Mouse (Mus musculus): ENCODE measurements at regions not wholly inside any gene's neighbourhood (a gene's known extent, or its start where the extent isn't known, plus 50 kb on each side); places are given as distances from the start of the nearest gene placed in this dataset.

DNA sequence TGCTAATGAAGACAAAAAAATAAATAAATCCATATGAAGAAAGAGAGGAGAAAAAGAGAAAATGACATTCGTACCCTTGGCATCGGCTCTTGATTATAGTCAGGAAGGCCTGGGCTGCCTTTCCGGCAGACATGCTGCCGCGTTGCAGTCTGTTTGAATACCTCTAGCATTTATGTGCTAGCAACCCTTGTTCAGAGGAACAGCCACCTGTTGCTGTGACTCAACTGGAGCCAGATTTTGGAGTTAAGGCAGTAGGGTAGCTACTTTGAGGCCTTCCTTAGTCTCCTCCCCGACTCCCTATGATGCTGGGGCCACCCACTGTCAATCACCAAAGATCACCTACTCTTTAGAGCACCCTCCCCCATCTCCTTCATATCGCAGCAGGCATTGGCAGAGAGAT, 148.5 kb upstream of the Cops8 start:
- DNase-seq (ENCODE audit: low spot score in 2 of 2), result no peak

DNA sequence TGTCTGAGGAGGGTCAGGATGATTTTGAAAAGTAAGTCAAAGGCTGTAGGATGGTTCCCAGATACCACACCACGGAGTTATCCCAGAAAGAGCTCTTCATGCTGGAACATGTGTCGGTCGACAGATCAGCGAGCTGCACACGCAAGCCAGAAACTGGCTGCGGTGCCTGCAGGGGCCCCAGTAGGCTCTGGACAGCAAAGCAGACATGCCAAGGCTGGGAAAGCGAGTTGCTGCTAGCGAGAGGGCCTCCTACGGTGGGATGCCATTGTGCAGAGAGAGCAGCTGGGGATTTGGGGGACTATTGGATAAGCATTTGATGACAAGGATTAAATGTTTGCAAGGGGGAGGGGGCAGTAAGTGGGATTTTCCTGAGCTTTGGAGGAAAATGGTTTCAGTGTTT, 145.4 kb upstream of the Cops8 start:
- DNase-seq (ENCODE audit: low spot score in 2 of 2), result no peak

DNA sequence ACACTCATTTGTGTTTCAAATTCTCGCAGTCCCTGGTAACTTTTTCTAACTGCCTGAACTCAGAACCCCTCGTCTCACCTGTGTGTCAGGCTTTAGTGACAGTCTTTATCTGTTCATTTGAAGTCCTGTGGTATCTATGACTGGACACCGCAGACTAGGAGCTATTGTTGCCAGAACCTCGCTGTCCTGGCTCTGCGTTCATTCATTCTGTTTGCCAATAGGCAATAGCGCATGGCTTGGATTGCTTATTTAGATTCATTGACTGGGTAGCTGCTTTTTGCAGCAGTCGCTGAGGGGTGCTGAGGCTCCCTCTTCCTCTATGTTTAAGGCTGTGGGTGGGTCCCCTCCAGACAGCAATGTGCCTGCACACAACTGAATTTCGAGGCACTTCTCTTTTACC, 144.6 kb upstream of the Cops8 start:
- DNase-seq (ENCODE audit: low spot score in 2 of 2), result no peak

DNA sequence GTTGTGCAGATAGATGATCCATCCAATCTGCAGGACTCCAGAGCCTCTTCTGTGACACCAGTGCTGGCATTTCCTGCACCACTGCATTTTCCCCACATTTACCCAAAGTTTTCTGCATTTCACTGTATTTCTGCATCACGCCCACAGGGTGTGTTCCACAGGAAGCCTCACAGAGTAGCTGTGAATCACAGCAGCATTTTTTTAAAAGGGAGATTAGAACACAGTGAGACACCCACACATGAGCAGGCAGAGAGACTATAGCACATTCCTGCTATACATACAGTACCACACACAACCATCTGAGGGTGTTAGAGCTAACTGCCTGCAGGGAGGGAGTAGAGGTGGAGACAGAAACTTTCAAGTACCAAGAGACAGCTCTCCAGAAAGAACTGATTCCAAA, 141.1 kb upstream of the Cops8 start:
- no peak for DNase-seq (ENCODE audit: low spot score in 2 of 2)

DNA sequence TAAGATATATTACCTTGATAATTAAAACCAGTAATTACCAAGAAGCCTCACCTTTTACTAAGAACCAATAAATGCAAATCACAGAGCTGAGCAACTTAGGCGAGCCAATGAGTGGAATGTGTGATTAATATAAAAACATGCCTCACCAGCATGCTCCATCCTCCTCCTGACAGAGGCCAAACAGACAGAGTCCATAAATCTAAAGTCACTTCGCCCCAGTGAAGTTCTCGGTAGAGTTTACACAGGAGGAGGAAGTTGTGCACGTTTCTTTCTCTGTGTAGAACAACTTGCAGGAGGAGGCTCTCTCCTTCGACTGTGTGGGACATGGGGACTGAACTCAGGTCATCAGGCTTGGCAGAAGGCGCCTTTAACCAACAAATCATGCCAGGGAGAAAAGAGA, 139.5 kb upstream of the Cops8 start:
- no peak for DNase-seq (ENCODE audit: low spot score in 2 of 2)

DNA sequence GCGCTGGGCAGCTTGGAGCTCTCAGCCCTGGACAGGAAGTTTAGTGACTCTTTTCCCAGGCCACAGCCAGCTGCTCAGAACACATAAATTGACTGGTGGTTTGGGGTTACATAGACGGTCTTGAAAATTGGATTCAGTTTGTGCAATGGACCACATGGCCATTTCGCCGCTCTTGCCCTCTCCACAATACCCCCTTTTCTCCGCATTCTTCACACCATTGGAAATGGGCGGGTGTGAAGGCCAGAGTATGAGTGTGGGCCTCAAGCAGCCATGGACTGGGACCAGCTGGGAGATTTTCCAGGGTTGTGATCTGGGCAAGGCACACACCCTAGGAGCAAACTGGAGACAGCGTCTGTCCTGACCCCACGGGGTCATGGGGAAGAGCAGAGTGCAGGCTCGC, 135.1 kb upstream of the Cops8 start:
- DNase-seq (ENCODE audit: low spot score in 2 of 2), result no peak

DNA sequence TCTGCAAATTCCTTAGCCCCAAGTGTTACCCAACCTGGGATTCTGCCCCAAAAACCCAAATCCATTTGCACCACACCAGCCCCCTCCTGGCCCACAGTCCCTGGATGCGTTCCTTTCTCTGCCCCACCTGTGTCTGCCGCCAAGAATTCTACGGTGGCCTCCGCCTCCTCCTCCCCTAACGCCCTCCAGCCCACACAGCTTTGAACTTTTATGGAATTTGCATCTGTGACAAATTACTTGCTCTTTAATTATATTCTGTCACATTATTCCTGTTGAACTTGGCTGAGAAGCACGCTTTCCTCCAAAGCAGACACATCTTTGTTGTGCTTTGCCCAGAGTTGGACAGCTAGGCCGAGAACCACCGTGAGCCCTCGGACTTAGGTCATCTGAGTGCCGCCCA, 131.8 kb upstream of the Cops8 start:
- DNase-seq (ENCODE audit: low spot score in 2 of 2), result no peak

DNA sequence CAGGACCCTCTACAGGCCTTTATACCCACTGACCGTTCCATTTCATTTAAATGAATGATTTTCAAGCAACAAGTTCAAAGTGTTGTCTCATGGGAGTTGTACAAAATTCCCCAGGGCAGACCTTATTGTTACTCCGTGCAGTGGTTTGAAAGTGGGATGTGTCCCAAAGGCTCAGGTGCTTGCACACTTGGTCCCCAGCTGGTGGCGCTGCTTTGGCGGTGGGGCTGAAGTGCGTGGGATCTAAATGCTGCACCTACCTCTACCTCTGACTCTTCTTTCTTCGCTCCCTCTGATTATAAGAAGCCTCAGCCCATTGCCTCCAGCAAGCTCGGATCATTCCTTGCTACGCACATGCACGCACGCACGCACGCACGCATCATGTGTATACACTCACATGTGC, 131.0 kb upstream of the Cops8 start:
- no peak for DNase-seq (ENCODE audit: low spot score in 2 of 2)

DNA sequence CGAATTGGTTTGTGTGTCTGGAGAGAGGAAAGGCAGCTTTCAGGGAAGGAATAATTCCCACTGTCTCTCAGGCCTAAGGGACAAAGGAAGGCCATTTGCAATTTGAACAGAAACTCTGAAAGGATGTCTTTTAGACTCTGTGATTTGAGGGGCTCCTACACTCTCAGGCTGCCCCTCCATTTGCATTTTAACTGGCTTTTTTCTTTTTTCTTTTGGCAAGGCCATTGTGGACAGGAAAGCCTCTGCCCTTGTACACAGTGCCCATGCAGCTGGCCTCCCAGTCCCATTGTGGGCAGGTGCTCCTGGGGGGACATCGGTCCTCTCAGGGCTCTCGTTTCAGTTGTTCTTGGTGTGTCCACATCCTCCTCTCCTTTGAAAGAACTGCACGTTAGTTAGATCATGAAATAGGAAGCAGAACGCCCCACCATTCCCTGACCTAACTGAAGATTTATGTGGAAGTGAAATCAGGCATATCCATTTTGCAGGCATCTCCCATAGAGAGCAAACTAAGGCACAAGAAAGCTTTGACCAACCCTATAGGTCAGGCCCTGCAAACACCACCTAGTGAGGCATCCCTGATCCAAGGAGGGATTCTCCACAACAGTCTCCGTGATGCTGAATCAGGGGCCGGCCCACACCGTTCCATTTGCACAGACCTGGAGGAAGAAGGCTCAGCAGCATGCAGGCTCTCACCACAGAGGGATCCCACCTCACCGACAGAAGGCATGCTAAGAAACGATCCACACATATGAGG, 127.5 kb upstream of the Cops8 start:
- DNase-seq (ENCODE audit: low spot score in 2 of 2), result no peak

DNA sequence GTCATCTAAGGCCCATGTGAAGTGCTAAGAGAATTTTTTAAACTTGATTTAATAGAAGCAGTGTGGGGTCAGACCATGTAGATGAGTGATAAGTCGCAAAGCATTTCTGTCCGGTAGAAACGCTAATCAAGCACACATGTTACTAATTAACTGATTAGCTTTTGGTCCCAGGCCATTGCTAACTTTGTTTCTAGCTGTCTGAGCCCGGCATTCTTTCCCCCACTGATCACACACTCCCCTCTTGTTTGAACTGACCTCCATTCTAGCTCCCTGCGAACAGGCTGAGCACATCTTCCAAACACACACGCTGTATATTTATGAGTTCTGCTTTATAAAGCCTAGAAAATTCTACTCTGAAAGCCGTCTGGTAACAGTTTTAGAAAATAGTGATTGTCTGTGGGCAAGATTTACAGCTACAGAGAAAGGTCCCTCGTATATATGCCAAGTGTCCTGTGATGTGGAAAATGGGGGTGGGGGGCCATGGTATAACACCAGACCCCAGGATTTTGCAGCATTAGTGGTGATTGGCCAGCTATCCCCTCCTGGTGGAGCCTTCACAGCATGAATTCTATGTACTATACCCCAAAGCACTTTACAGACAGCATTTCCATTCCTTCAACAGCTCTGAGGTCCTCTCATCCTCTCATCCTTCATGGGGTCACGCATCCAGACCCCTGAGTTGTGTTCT, 126.1 kb upstream of the Cops8 start:
- DNase-seq (ENCODE audit: low spot score in 2 of 2), result no peak

DNA sequence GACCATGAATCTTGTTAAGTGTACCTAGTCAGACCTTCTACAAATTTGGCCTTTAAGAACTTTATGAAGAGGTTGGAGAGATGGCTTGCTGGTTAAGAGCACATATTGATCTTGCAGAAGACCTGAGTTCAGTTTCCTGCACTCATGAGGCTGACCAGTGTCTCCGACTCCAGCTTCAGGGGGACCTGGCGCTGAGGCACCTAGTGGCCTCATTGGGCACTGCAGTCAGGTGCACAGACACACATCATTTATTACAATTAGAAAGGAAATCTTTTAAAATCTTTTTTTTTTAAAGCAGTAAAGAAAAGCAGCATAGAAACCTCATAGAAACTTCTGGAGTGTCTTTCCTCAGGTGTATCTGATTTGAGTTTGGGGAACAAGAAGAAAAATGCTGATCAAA, 123.9 kb upstream of the Cops8 start:
- DNase-seq (ENCODE audit: low spot score in 2 of 2), result no peak

DNA sequence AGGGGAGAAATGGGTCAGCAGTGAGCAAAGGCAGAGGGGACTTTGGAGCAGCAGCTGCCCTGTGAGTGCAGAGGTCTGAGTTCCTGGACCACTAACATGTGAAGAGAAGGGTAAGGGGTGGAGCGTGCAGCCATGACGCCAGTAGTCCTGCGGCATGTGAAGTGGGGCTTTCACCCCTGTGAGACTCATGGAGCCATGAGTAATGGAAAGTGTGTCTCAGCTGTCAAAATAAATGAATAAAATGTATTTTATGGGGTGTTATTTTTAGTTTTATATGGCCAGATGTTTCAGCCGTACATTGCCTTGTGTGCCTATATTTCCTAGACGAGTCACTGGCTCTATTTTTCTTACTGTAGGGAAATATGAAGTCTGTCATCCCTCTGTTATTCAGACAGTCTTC, 121.5 kb upstream of the Cops8 start:
- no peak for DNase-seq (ENCODE audit: low spot score in 2 of 2)

DNA sequence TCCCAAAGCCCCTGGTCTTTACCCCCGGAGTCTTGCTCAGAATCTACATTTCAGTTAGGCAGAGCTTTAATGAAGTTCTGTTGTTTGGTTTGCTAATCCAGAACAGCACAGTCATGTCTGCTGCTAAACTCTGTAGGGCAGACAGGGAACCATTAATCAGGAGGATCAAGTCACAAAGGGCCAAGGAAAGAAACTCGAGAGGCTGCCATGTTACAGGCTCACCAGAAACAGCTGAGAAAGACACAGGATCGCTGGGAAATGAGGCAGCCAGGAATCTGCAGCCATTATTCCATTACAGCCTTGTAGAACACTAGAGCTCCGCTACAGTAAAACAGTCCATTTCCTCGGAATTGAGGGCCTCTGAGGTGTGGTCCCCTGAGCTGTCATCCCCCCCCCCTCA, 121.1 kb upstream of the Cops8 start:
- DNase-seq (ENCODE audit: low spot score in 2 of 2), result no peak

DNA sequence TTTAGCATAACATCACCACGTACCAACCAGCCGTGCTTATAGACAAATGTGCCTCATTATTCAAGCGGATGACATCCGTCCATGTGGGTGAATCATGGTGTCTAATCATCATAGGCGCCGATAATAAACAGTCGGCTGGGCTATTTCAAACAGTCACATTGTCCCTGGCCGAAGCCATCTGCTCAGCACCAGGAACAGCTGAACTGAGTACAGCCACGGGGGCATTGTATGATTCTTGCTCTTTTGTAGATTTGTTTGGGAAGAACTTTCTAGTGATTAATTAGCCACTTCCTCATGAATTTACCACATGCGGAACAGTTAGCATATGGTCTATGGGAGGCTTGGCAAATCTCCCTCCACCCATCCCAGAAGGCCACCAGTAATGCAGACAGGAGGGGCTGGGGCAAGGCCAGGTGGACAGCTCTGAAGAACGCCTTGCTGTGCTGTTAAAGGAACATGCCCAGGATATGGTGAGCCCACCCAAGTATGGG, 116.4 kb upstream of the Cops8 start:
- DNase-seq (ENCODE audit: low spot score in 2 of 2), result peak; percentile 36 to 38

DNA sequence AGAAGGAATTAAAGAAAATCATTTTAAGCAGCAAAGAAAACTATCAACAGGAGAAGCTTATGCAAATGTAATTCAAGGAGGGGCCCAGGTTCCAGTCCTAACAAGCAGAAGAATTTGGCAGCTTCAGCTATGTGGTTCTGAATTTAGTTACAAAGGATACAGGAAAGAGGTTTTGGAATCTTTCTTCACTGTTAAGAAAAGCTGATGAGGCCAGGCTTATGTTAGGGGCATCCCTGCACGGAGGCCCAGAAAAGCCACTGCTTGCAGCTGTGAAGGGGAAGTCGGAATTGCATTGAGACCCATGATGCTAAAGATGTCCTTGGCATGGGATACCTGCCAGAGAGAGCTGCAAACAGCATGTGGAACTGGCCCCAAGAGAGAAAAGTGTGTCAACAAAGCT, 114.9 kb upstream of the Cops8 start:
- no peak for DNase-seq (ENCODE audit: low spot score in 2 of 2)

DNA sequence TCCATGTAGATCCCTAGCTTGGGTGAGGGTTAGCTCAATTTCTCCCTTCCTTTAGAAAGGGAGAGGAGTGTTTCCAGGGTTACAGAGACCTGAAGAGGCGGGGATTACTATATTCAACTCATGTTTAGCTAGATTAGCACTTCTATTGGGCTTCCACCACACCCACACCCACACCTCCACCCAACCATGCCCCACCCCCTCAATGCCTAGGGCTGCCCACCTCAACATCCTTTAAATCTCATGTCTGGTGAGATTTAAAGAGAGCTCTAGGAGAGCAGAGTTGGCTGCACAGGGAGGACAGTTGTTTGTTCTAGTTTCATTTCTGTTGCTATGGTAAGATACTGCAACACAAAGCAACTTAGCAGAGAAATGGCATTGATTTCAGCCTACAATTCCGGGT, 113.8 kb upstream of the Cops8 start:
- DNase-seq (ENCODE audit: low spot score in 2 of 2), result peak in 1 of 2 experiments; percentile 47

DNA sequence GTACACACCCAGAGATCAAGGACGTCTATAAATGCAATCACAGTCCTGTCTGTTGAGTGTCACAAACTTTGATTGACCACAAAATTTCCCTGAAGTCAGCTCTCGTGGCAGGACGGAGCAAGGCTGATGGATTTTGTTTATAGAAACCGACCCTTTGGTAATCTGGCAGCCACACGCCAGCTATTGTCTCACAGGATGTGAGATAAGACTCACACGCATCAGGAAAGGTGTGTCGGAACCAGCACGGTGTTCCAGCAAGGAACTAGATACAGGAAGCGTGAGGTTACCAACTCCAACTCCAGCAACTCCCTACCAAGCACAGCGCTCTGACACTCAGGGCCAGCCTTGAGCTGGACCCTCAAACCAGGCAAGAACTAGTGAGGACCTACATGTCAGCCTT, 112.4 kb upstream of the Cops8 start:
- DNase-seq (ENCODE audit: low spot score in 2 of 2), result no peak

DNA sequence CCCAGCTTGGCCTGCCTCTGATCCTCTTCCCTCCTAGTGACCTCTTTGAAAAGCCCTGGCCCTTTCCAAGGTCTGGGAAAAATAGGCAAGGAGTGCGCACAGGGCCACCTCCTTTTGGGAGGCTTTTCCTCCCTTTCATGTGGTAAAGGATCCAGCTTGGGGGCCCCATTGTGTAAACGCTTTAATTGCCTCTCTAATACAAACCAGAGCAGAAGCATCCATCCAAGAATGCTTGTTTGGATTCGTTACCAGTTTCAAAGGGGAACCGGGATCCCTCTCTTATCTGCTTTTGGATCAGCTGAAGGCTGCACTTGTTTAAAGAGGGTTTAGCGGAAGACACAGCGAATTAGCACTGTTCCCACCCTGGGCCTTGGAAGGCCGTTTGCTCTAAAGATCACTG, 109.3 kb upstream of the Cops8 start:
- DNase-seq (ENCODE audit: low spot score in 2 of 2), result no peak

DNA sequence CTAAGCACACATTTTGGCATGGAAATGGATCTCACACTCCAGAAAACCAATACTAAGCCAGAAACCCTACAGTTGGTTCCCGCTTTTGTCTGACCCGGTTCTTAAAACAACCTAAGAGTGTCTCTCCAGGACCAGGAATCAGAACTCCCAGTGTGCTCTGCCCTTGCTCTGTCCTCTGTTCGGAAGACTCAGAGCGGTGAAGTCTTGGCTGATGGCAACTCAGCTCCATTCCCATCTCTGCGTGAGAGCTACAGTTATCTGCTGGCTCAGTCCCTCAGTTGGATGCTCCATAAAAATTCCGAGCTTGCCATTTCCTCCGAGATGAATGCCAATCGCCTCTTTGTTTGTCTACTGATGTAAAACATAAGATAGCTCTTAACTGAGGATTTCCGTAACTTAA, 107.6 kb upstream of the Cops8 start:
- DNase-seq (ENCODE audit: low spot score in 2 of 2), result no peak

DNA sequence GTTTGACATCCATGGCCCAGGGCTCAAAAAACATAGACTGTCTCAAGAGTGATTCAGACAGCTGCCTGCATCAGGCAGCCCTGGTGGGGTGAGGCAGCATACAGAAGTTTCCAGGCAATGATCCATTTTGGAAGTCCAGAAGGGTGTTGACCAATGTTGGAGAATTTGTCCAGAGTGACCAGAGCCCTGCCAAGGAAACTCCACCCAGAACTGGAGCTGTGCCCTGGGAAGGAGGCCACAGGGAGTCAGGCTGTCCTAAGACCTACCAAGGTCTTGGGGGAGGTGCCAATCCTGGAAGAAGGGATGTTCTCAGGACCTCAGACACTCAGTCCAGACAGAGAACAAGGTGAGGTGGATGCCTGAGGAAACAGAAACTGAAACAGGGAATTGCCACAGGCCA, 105.2 kb upstream of the Cops8 start:
- no peak for DNase-seq (ENCODE audit: low spot score in 2 of 2)

DNA sequence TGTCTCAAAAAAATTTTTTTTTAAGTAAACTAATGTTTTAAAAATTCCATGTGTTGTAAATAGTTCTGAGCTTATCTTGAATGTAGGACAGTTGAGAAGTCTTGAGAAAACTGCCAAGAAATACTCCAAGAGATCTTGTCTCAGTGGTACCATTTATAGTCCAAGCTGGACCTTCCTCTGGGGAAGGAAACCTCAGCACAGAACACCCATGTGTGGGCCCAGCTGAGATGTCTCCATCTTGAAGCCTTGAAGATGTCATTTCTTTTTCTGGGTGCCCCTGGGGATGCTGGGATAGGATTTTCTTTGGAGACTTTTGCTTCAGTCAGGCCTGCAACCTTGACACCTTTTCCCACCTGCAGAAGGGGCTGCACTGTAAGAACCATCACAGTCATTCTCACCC, 101.4 kb upstream of the Cops8 start:
- DNase-seq (ENCODE audit: low spot score in 2 of 2), result no peak

DNA sequence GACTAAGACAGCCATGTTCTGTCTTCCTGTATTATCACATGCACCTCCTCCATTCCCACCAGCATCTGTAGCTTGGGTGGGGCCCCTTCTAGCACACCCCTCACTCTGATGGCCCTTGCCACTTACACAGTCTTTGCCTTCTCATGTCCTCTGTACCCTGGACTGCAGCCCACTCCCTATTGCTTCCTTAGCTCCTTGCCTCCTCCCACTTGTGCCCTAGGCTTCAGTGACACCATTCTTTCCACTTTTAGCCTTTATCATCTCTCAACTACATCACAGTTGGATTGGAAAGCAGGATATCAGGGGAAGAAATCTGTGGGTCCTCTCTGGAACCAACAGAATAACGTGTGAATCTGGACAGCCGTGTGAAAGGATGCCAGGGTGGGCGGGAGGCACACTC, 100.4 kb upstream of the Cops8 start:
- DNase-seq (ENCODE audit: low spot score in 2 of 2), result no peak

DNA sequence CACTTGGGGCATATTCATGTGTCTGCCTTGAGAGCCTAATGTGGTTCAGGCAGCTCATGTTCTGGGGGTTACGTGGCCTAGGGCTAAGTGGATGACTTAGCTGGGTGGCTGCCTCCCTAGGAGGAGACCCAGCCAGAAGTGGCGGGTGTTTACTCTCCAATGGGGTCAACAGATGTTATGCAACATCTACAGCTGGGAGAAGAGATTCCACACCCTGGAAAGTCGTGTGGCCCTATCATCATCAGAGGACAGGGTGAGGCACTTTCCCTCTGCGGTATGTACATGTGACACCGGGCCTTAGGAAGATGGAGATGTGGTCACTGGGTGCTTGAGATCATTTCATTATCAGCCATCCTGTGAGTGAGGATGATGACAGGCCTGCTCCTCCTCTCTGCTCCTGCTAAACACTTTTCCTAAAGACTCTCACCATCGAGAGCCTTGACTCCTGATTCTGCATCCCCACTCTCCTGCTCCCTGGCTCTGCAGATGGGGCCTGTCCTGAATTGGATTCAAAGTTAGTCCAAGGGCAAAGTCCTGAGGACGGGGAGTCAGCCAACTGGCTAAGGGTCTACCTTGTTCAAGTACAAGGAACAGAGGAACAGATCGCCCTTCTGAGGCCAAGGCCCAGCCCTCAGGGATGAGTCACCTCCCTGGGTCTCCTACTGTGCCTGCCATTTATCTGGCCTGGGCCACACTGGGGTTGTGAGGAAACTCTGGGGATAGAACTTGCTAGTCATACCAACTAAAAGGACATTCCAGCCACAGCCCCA, 99.8 kb upstream of the Cops8 start:
- no peak for DNase-seq (ENCODE audit: low spot score in 2 of 2)
